Mouse (Mus musculus): ENCODE measurements at regions not wholly inside any gene's neighbourhood (a gene's known extent, or its start where the extent isn't known, plus 50 kb on each side); places are given as distances from the start of the nearest gene placed in this dataset.

DNA sequence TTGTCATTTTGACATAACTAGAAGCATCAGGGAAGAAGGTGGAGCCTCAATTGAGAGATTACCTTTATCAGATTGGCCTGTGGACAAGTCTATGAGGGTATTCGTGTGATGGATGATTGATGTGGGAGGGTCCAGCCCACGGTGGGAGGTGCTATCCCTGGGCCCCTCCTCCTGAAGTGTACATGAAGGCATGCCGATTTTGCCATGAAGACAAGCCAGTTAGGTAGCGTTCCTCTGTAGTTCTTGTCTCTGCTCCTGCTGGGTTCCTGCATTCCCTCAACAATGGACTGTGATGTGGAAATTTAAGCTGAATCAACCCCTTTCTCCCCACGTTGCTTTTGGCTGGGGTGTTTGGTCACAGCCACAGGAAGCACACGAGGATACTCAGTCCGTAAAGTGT is 317.5 kb downstream of the Gm49356 start:
- TF ChIP-seq POLR2A (IDR thresholded peaks at IDR 0.05; ENCODE audit: borderline replicate concordance, insufficient read depth, low read length) (no peak), CTCF (IDR thresholded peaks at IDR 0.05; ENCODE audit: borderline replicate concordance, insufficient read depth, low read depth, low read length) (no peak)
